Mouse (Mus musculus) frontal cortex, adult 2 months (tissue): ENCODE data around the gene Tk1. TPM values are rescaled to one million over a fixed set of nuclear protein-coding genes. Genes with fewer than 3 reads are reported as not detected.

Source experiments
- DNase-seq, 2 experiments: peaks; one replicate each; pipeline ENCODE4 v3.0.0; 2022; ENCODE audit warnings: low spot score in 1 of 2; ENCODE audit errors: extremely low spot score in 1 of 2
- polyA plus RNA-seq: library from polyadenylated mRNA; depleted of rRNA; stranded (reverse); fragments of >200 nt; gene quantifications from 2 replicates; pipeline ENCODE4 v1.2.3, GENCODE M21; 2012; rRNA removed

The Tk1 gene
- polyA plus RNA-seq, 1 experiment, result 1.5 TPM

DNA sequence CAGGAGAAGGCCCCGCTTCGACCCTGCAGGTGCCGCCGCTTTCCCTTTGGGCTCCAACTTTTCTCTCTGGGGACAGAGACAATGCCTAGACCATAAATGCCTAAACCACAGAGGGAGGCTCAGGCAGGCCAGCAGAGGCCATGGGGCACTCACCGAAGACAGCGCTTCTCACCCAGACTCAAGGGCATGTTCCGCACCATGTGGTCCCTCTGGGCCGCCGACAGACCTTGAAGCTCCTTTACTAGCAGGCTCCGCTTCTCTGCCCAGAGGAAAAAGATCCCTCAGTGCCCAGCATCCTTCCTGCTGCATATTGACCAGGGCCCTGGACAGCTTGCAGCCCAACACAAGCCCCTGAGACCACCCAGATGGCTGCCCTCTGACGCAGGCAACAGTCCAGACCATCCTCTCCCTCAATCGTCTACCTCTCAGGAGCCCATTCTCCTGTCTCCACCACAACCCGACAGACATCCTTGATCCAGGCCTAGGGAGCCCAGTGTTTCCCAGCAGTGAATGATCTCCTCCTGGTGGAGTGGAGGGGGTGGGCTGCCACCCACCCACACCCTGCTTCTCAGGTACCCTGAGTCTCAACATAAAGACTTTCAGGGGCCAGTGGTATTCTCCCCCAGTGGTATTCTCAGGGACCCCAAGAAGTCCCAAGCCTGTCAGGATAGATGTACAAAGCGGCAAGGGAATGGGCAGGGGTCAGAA, 49.7 kb downstream of the Tk1 start:
- no peak for DNase-seq

DNA sequence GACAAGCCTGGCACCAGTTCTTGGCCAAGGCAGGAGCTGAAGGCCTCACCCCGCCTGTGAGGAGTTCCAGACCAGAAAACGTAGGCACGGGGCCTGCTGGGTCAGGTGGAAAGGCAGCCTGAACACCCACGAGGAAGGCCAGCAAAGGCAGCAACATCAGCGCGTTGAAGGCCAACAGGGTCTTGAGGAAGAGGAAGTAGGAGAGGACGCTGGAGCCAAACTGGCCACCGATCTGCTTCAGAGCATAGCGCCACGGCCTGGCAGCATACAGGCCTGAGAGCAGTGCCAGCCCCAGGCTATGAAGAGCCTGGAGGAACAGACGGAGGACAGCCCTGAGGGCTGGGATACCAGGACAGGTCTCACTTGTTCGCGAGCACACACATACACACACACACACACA, 50.4 kb downstream of the Tk1 start:
- DNase-seq, result no peak

DNA sequence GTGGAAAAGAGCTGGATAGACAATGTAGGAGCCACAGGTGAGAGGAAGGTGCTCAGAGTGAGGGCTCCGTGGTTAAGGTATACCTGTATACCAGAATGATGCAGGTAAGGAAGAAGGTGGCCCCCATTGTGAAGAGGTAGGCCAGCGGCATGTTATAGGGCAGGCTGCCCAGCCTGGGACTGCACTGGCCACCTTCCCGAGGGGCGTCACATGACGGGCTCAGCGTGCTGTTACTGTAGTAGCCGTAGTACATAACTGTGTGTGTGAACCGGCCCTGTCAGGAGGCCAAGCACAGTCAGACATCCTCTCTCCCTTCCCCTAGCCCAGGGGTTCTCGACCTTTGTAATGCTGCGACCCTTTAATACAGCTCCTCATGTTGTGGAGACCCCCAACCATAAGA, 51.0 kb downstream of the Tk1 start:
- no peak for DNase-seq

DNA sequence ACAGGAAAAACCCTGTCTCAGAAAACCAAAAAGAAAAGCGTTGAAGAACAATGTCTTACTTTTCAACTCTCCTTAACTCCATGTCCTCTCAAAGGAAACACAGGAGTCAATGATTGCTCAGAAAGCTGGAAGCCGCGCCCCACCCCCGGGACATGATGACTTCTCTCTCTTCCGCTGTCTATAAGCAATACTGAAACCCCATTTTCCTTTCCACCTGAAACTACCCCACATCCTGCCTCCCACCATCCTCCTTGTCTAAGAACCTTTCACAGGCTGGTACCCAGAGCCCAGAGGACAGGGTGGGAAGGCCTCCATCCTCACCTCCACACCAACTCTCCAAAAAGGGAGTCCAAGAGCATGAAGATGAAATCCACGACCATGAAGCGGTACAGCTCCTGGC, 53.5 kb downstream of the Tk1 start:
- no peak for DNase-seq

DNA sequence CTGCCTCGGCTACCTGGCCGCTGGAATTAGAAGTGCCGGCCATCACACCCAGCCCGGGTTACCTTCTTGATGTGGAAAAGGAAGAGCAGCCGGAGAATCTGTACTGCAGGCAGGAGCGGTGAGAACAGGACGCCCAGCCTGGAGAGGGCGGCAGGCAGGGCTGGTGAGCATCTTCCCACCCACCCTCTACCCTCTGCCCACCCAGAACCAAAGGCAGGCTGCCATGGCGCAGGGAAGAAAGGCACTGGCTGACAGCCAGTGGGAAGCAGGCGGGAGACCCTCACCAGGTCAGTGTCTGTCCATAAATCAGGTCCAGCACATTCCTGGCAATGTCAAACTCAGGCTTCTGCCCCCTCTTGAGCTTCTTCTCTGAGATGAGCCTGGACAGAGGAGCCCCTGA, 55.5 kb downstream of the Tk1 start:
- DNase-seq, result no peak

DNA sequence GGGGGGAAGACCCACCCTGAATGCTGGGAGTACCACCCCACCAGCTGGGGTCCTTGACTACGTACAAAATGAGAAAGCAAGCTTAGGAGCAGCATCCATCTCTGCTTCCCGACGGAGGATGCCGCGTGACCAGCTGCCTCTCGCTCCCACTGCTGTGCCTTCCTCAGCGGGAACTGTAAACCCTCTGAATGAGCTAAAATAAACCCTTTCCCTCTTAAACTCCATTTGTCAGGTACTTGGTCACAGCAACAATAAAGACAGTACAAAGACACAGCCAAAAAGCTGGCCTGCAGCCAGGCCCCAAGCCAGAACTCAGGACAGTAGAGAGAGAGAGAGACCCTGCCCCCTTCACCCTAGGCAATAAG, 56.2 kb downstream of the Tk1 start:
- no peak for DNase-seq

DNA sequence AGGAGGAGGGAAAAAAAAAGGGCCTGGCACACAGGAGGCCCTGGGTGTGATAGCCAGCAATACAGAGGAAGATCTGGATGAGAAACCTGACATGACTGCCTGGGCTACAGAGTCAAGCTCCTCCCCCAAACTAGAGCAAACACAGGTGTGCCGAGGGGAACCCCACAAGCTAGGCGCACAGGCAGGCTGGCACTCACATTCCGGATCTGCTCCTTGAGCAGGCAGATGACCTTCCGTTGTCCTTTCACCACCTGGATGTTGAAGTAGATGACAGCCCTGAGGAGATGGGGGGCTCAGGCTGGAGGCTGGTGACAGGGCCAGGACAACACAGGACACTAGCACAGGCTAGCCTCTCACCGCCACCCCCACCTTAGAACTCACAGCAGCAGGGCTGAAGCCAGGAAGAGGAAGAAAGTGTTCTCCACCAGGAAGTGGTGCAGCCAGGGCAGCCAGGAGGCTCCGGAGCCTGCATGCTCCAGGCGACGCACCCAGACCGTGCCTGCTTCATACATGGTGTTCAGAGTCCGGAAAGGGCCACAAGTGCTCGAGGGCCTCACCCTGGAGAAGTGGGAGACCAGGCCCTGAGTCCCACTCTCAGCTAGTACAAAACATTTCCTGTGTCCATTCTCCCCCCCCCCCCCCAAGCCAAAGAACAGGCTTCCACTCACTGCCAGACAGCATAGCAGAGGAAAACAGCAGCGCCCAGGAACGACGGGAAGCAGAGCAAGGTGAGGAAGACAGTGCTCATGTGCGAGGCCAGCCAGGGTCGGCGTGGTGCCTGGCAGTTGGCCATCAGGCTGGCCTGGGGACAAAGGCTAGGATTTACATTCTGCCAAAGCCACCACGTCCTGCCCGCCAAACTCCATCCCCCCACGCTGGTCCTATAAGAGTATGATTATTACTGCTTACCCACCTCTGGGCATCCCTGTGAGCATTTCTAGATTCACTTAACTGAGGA, 56.9 kb downstream of the Tk1 start:
- no peak for DNase-seq

DNA sequence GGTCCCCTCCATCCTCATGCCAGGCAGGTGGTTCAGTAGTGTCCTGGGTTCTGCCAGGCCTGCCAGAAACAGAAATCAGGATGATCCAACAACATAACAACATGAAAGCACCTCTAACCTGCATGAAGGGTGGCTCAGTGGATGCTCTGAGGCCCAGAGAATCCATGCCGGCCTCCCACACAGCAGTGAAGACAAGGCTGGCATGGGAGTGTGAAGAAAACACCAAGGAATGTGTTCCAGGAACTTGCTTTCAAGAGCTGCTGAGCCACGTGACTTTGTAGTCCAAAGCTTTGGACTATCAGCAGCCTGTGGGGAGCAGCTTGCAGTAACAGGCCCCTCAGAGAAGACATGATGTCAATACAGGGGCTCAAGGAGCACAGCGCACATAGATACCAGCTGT, 59.6 kb downstream of the Tk1 start:
- peak in 1 of 2 experiments; percentile 61 for DNase-seq

Other genes with a start within 250 kb of the Tk1 start
- gene Tnrc6c, start 171.8 kb downstream of the Tk1 start, polyA plus RNA-seq, result 44.4 and 56.5 TPM in 2 replicates
- 0.42 and 0.50 TPM in 2 replicates for gene Tmc8, start 44.0 kb downstream of the Tk1 start, polyA plus RNA-seq
- 7.1 and 7.2 TPM in 2 replicates for gene Tmc6, start 43.9 kb downstream of the Tk1 start, polyA plus RNA-seq
- 0.23 and 0.32 TPM in 2 replicates for gene 6030468B19Rik, start 28.4 kb downstream of the Tk1 start, polyA plus RNA-seq
- 0.61 and 1.3 TPM in 2 replicates for gene Gm20708, start 16.4 kb downstream of the Tk1 start, polyA plus RNA-seq
- gene Syngr2, start 16.4 kb downstream of the Tk1 start, polyA plus RNA-seq, result 11.0 and 11.9 TPM in 2 replicates
- 4.1 and 4.3 TPM in 2 replicates for gene Afmid, start 168 bp downstream of the Tk1 start, polyA plus RNA-seq
- 2.8 and 3.4 TPM in 2 replicates for gene Birc5, start 23.2 kb upstream of the Tk1 start, polyA plus RNA-seq
- gene Tmem235, start 34.7 kb upstream of the Tk1 start, polyA plus RNA-seq, result not detected in 2 replicates
- 9.0 and 9.1 TPM in 2 replicates for gene Tha1, start 47.4 kb upstream of the Tk1 start, polyA plus RNA-seq
- 4.5 and 5.8 TPM in 2 replicates for gene Socs3, start 144.0 kb upstream of the Tk1 start, polyA plus RNA-seq
- gene Pgs1, start 160.2 kb upstream of the Tk1 start, polyA plus RNA-seq, result 69.6 and 74.3 TPM in 2 replicates